Mouse (Mus musculus) myocyte (in vitro differentiated cells): ENCODE measurements at regions not wholly inside any gene's neighbourhood (a gene's known extent, or its start where the extent isn't known, plus 50 kb on each side); places are given as distances from the start of the nearest gene placed in this dataset.

Experiments used
- E2F4 ChIP-seq: IDR thresholded peaks from one replicate; pipeline ENCODE4 v1.6.1; 2011; ENCODE audit warnings: mild to moderate bottlenecking, control low read depth, moderate library complexity; ENCODE audit not compliant: insufficient read depth
- MAX ChIP-seq: IDR thresholded peaks from one replicate; pipeline ENCODE4 v1.6.1; 2011; ENCODE audit warnings: low read depth, mild to moderate bottlenecking, control low read depth
- MYOD1 ChIP-seq, 3 experiments: IDR thresholded peaks; one replicate each; pipeline ENCODE4 v1.6.1; 2011; ENCODE audit warnings: control low read depth in 2 of 3, low read depth in 2 of 3, mild to moderate bottlenecking in 2 of 3, moderate library complexity in 1 of 3; ENCODE audit not compliant: insufficient read length in 2 of 3, control insufficient read depth in 1 of 3
- MYOG ChIP-seq, 3 experiments: IDR thresholded peaks; one replicate each; pipeline ENCODE4 v1.6.1; 2011; ENCODE audit warnings: control low read depth in 2 of 3, low read depth in 2 of 3, mild to moderate bottlenecking in 2 of 3; ENCODE audit not compliant: insufficient read length in 2 of 3, control insufficient read depth in 1 of 3, insufficient read depth in 1 of 3
- POLR2A ChIP-seq: IDR thresholded peaks from one replicate; pipeline ENCODE4 v1.6.1; 2011; ENCODE audit warnings: low read depth, mild to moderate bottlenecking, control low read depth, moderate library complexity; ENCODE audit not compliant: insufficient read length
- POLR2AphosphoS2 ChIP-seq: IDR thresholded peaks from one replicate; pipeline ENCODE4 v1.6.1; 2011; ENCODE audit warnings: low read depth, control low read depth; ENCODE audit not compliant: insufficient read length
- SRF ChIP-seq: IDR thresholded peaks from one replicate; pipeline ENCODE4 v1.6.1; 2011; ENCODE audit warnings: low read depth; ENCODE audit not compliant: control insufficient read depth, insufficient read length
- TCF12 ChIP-seq: IDR thresholded peaks from one replicate; pipeline ENCODE4 v1.6.1; 2011; ENCODE audit warnings: mild to moderate bottlenecking, control low read depth; ENCODE audit not compliant: poor library complexity, insufficient read depth, severe bottlenecking
- USF1 ChIP-seq: IDR thresholded peaks from one replicate; pipeline ENCODE4 v1.6.1; 2011; ENCODE audit warnings: low read depth, mild to moderate bottlenecking, control low read depth, moderate library complexity

GRCm38 (mm10) chr9:61705586-61706233, 208.6 kb downstream of the Rplp1 start:
- no peak for TF ChIP-seq POLR2A
- TF ChIP-seq POLR2AphosphoS2 = no peak
- TF ChIP-seq E2F4 = no peak
- TF ChIP-seq TCF12 = no peak
- TF ChIP-seq SRF = no peak
- TF ChIP-seq MYOD1 (IDR thresholded peaks at IDR 0.05; ENCODE audit: control insufficient read depth in 1 of 3, insufficient read length in 2 of 3, low read depth in 2 of 3) = peak in 1 of 3 experiments; percentile 17
- TF ChIP-seq USF1 = no peak
- no peak for TF ChIP-seq MYOG (IDR thresholded peaks at IDR 0.05; ENCODE audit: control insufficient read depth in 1 of 3, insufficient read depth in 1 of 3, insufficient read length in 2 of 3, low read depth in 2 of 3)
- TF ChIP-seq MAX = no peak
